Mouse (Mus musculus): ENCODE measurements around the gene F2r.

GRCm38 (mm10) chr13:95609088-95609420 is 9.2 kb downstream of the F2r start:
- TF ChIP-seq CTCF (IDR thresholded peaks at IDR 0.05; ENCODE audit: low read depth), result no peak
- TF ChIP-seq EP300 (IDR thresholded peaks at IDR 0.05; ENCODE audit: low read depth), result no peak

Measured in liver, embryonic 14.5 days (tissue).